Mouse (Mus musculus): Measurements from ENCODE around the gene D6Ertd527e.

DNA sequence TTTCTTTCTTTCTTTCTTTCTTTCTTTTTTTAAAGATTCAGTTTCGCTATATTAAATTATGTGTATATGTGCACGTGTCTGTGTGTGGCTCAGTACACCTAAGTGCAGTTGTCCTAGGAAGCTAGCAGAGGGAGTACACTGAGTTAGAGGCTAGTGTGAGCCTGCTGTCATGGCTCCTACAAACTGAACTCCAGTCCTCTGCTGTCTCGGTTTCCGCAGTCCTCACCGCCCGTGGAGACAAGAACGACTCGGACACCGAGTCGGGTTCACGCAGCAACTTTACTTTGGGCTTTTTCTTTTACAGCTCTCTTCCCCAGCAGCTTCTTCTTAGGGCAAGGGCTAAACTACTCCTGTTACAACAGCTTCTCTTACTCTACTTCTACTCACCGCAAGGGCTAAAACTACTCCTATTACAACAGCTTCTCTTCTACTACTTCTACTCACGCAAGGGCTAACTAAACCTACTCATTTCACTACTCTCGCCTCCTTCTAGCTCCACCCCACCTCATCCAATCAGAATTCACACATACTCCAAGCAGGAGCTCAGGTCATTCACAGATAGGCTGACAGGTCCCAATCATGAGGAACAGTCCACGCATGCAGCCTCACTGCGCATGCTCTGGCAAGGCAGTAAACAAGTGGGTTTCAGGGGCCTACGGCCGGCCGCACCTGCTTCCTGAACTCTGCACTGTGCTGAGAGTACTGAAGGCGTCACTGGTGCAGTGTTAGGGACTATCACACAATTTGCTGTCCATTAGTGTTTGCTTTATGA, 14.7 kb downstream of the D6Ertd527e start:
- TF ChIP-seq CTCF (IDR thresholded peaks at IDR 0.05): no peak
- TF ChIP-seq POLR2A (IDR thresholded peaks at IDR 0.05; ENCODE audit: insufficient read depth, low read depth, low read length): no peak

Measured in heart, adult 2 months (tissue).